In genomic region chr11:119298917-119299316, GRCm38 (mm10) we compare ENCODE assay signal across 9 mouse cellular contexts. TPM values are rescaled to one million over a fixed set of nuclear protein-coding genes. Genes with fewer than 3 reads are reported as not detected.
A peak's percentile ranks its signal among the peaks of the same experiment; 100 is the strongest.
DNase-seq lines count a peak whose midpoint lies in the region; ATAC-seq and TF ChIP-seq lines count a peak whose summit lies in the region.
"Had no signal": no experiment of that assay in that cellular context is flagged by ENCODE, and none has a peak within 500 bp of the region (broad histone marks: within the 10 kb centered on the region; RNA-seq: fewer than 3 reads in every experiment).

No protein-coding gene starts in this region.

- intact Hi-C loops in gastrocnemius, postnatal 14 days (cut with DNase I; ENCODE audit: low total_unique reads): no loop called here

- no peak for TF ChIP-seq CTCF in heart, postnatal 0 days (IDR thresholded peaks at IDR 0.05; ENCODE audit: low read depth)

- peak overlapping the region; percentile 63 for H3K4me2 ChIP-seq in heart, postnatal 0 days (ENCODE audit: low read depth, low read length)
- peak overlapping the region; percentile 83 for H3K4me2 ChIP-seq in hindbrain, embryonic 11.5 days (replicated peaks; ENCODE audit: low read depth, low read length)
- peak overlapping the region; percentile 89 for H3K4me2 ChIP-seq in midbrain, embryonic 11.5 days

- peak overlapping the region; percentile 87; the same call in 1 of the 2 replicates for H3K27ac ChIP-seq in heart, postnatal 0 days (ENCODE audit: low read depth)
- H3K27ac ChIP-seq in hindbrain, embryonic 11.5 days (ENCODE audit: low read depth, low read length): peak overlapping the region; percentile 96
- no peak overlapping the region for H3K27ac ChIP-seq in midbrain, embryonic 11.5 days (ENCODE audit: low read depth, low read length)

- no peak for TF ChIP-seq EP300 in heart, postnatal 0 days (IDR thresholded peaks at IDR 0.05; ENCODE audit: low read depth)

- H3K27me3 ChIP-seq in heart, postnatal 0 days (ENCODE audit: control insufficient read depth, insufficient read depth, low read length): no peaks in the 10 kb centered on the region
- no peaks in the 10 kb centered on the region for H3K27me3 ChIP-seq in hindbrain, embryonic 11.5 days (ENCODE audit: control insufficient read depth, insufficient read depth, low read length)
- no peaks in the 10 kb centered on the region for H3K27me3 ChIP-seq in midbrain, embryonic 11.5 days (ENCODE audit: control insufficient read depth, insufficient read depth, low read length)
- H3K27me3 ChIP-seq: Patski had no signal

- H3K4me3 ChIP-seq in heart, postnatal 0 days (ENCODE audit: low read depth, low read length): peak overlapping the region; percentile 61
- H3K4me3 ChIP-seq in hindbrain, embryonic 11.5 days (ENCODE audit: low read depth, low read length): peak overlapping the region; percentile 98
- peak overlapping the region; percentile 93 for H3K4me3 ChIP-seq in midbrain, embryonic 11.5 days (ENCODE audit: low read depth, low read length)

- H3K9me3 ChIP-seq in heart, postnatal 0 days (replicated peaks; ENCODE audit: control insufficient read depth, low read length): no peaks in the 10 kb centered on the region
- H3K9me3 ChIP-seq in hindbrain, embryonic 11.5 days (ENCODE audit: control insufficient read depth, low read length): no peaks in the 10 kb centered on the region
- H3K9me3 ChIP-seq in midbrain, embryonic 11.5 days (ENCODE audit: control insufficient read depth, low read length): no peaks in the 10 kb centered on the region

- WGBS in heart, postnatal 0 days: 7% methylated on average over 7 of the region's 7 CpGs
- WGBS in hindbrain, embryonic 11.5 days: 22% methylated on average over 7 of the region's 7 CpGs
- 22% methylated on average over 7 of the region's 7 CpGs for WGBS in midbrain, embryonic 11.5 days

- H3K4me1 ChIP-seq in heart, postnatal 0 days (ENCODE audit: control insufficient read depth, insufficient read depth): peaks cover 19% of the 10 kb centered on the region
- H3K4me1 ChIP-seq in hindbrain, embryonic 11.5 days (replicated peaks; ENCODE audit: control insufficient read depth, insufficient read depth, low read length): peaks cover 8% of the 10 kb centered on the region
- peaks cover 16% of the 10 kb centered on the region for H3K4me1 ChIP-seq in midbrain, embryonic 11.5 days (ENCODE audit: control insufficient read depth, insufficient read depth, low read length)

- peaks cover 33% of the 10 kb centered on the region for H3K36me3 ChIP-seq in heart, postnatal 0 days (replicated peaks; ENCODE audit: control insufficient read depth, insufficient read depth, low read length)
- H3K36me3 ChIP-seq in hindbrain, embryonic 11.5 days (ENCODE audit: control insufficient read depth, insufficient read depth, low read length): peaks cover 28% of the 10 kb centered on the region
- H3K36me3 ChIP-seq in midbrain, embryonic 11.5 days (ENCODE audit: control insufficient read depth, insufficient read depth, low read length): peaks cover 27% of the 10 kb centered on the region

- no peak for ATAC-seq in heart, postnatal 0 days (ENCODE audit: insufficient read depth, low read depth)
- ATAC-seq in hindbrain, embryonic 11.5 days (ENCODE audit: low FRiP score): no peak
- no peak for ATAC-seq in midbrain, embryonic 11.5 days (ENCODE audit: low FRiP score)
- ATAC-seq in cerebellum, adult (ENCODE audit: insufficient number of reproducible peaks, low FRiP score, low TSS enrichment): no peak

- DNase-seq in heart, postnatal 0 days (ENCODE audit: low spot score): no peak
- DNase-seq in heart, adult 9 months (ENCODE audit: low spot score in 2 of 2): no peak
- peak; percentile 30 for DNase-seq in MN1 (ENCODE audit: low spot score)
- no peak for DNase-seq in hindbrain, embryonic 11.5 days (ENCODE audit: low spot score)
- DNase-seq in midbrain, embryonic 11.5 days (ENCODE audit: low spot score, missing footprints): no peak
- no peak for DNase-seq in cerebellum, adult 11-12 months
- no peak for DNase-seq in gastrocnemius, postnatal 14 days

- H3K9ac ChIP-seq in heart, postnatal 0 days (replicated peaks; ENCODE audit: low read depth, low read length): peak overlapping the region; percentile 66
- peak overlapping the region; percentile 97 for H3K9ac ChIP-seq in hindbrain, embryonic 11.5 days (ENCODE audit: low read depth, low read length)
- peak overlapping the region; percentile 94 for H3K9ac ChIP-seq in midbrain, embryonic 11.5 days (ENCODE audit: low read length)

RNA-seq across cellular contexts. Expression of gene Eif4a3, which starts 1.0 kb away (rescaled TPM):
- total RNA-seq in heart, postnatal 0 days (2014; rRNA removed; ENCODE audit: low replicate concordance): 156 and 157 TPM in 2 replicates
- polyA plus RNA-seq in heart, postnatal 0 days (2015; fragmentation: Nextera tagmentation; extraction: Ambion mirVana): 197 and 212 TPM in 2 replicates
- 378 and 385 TPM in 2 replicates for polyA plus RNA-seq in hindbrain, embryonic 11.5 days (2014; fragmentation: Nextera tagmentation; extraction: Ambion mirVana)
- polyA plus RNA-seq in midbrain, embryonic 11.5 days (2014; fragmentation: Nextera tagmentation; extraction: Ambion mirVana): 389 and 409 TPM in 2 replicates
- 10 to 100 TPM; 43.8 to 52.4 TPM for total RNA-seq in gastrocnemius, postnatal 14 days (2021)

RNA-seq across cellular contexts. Expression of gene Card14, which starts 8.7 kb away (rescaled TPM):
- total RNA-seq in heart, postnatal 0 days (2014; rRNA removed; ENCODE audit: low replicate concordance): 0.66 and 1.2 TPM in 2 replicates
- 0.41 and 0.48 TPM in 2 replicates for polyA plus RNA-seq in heart, postnatal 0 days (2015; fragmentation: Nextera tagmentation; extraction: Ambion mirVana)
- polyA plus RNA-seq in hindbrain, embryonic 11.5 days (2014; fragmentation: Nextera tagmentation; extraction: Ambion mirVana): not detected in 2 replicates
- not detected in 2 replicates for polyA plus RNA-seq in midbrain, embryonic 11.5 days (2014; fragmentation: Nextera tagmentation; extraction: Ambion mirVana)
- 1 to 10 TPM in 1 of 2 experiments, under 1 TPM in 1; 0.64 to 1.3 TPM for total RNA-seq in gastrocnemius, postnatal 14 days (2021)

RNA-seq across cellular contexts. Expression of gene Gaa, which starts 31.2 kb away (rescaled TPM):
- total RNA-seq in heart, postnatal 0 days (2014; rRNA removed; ENCODE audit: low replicate concordance): 91.1 and 158 TPM in 2 replicates
- 51.8 and 56.3 TPM in 2 replicates for polyA plus RNA-seq in heart, postnatal 0 days (2015; fragmentation: Nextera tagmentation; extraction: Ambion mirVana)
- 12.6 and 15.3 TPM in 2 replicates for polyA plus RNA-seq in hindbrain, embryonic 11.5 days (2014; fragmentation: Nextera tagmentation; extraction: Ambion mirVana)
- polyA plus RNA-seq in midbrain, embryonic 11.5 days (2014; fragmentation: Nextera tagmentation; extraction: Ambion mirVana): 15.5 and 19.0 TPM in 2 replicates
- total RNA-seq in gastrocnemius, postnatal 14 days (2021): 10 to 100 TPM; 79.1 to 81.6 TPM

RNA-seq across cellular contexts. Expression of gene Sgsh, which starts 56.4 kb away (rescaled TPM):
- total RNA-seq in heart, postnatal 0 days (2014; rRNA removed; ENCODE audit: low replicate concordance): 3.1 and 14.8 TPM in 2 replicates
- 4.7 and 6.5 TPM in 2 replicates for polyA plus RNA-seq in heart, postnatal 0 days (2015; fragmentation: Nextera tagmentation; extraction: Ambion mirVana)
- 4.4 and 6.0 TPM in 2 replicates for polyA plus RNA-seq in hindbrain, embryonic 11.5 days (2014; fragmentation: Nextera tagmentation; extraction: Ambion mirVana)
- polyA plus RNA-seq in midbrain, embryonic 11.5 days (2014; fragmentation: Nextera tagmentation; extraction: Ambion mirVana): 4.2 and 5.2 TPM in 2 replicates
- total RNA-seq in gastrocnemius, postnatal 14 days (2021): 1 to 10 TPM; 3.2 to 4.5 TPM

RNA-seq across cellular contexts. Expression of gene Slc26a11, which starts 56.4 kb away (rescaled TPM):
- total RNA-seq in heart, postnatal 0 days (2014; rRNA removed; ENCODE audit: low replicate concordance): 4.0 and 4.4 TPM in 2 replicates
- 5.2 and 7.0 TPM in 2 replicates for polyA plus RNA-seq in heart, postnatal 0 days (2015; fragmentation: Nextera tagmentation; extraction: Ambion mirVana)
- 3.3 and 3.8 TPM in 2 replicates for polyA plus RNA-seq in hindbrain, embryonic 11.5 days (2014; fragmentation: Nextera tagmentation; extraction: Ambion mirVana)
- 4.1 and 5.1 TPM in 2 replicates for polyA plus RNA-seq in midbrain, embryonic 11.5 days (2014; fragmentation: Nextera tagmentation; extraction: Ambion mirVana)
- total RNA-seq in gastrocnemius, postnatal 14 days (2021): 1 to 10 TPM; 2.7 to 2.9 TPM
